Mouse (Mus musculus): Measurements from ENCODE around the gene Pard3.
A peak's percentile ranks its signal among the peaks of the same experiment; 100 is the strongest.

Gene Pard3

GRCm38 (mm10) chr8:127087434-127087833 lies 23.7 kb downstream of the Pard3 start:
- no peak for DNase-seq

- DNase-seq: no peak
Observed at GRCm38 (mm10) chr8:127088372-127088771, 24.7 kb downstream of the Pard3 start.

- no peak for DNase-seq
Observed at GRCm38 (mm10) chr8:127089021-127089420, 25.3 kb downstream of the Pard3 start.

- no peak for DNase-seq
Observed at GRCm38 (mm10) chr8:127090435-127090834, 26.7 kb downstream of the Pard3 start.

- no peak for DNase-seq
Observed at GRCm38 (mm10) chr8:127091936-127092335, 28.2 kb downstream of the Pard3 start.

- no peak for DNase-seq
Observed at GRCm38 (mm10) chr8:127092383-127093112, 28.9 kb downstream of the Pard3 start.

GRCm38 (mm10) chr8:127093113-127093426 lies 29.4 kb downstream of the Pard3 start:
- no peak for DNase-seq

GRCm38 (mm10) chr8:127095763-127096162 lies 32.1 kb downstream of the Pard3 start:
- DNase-seq: no peak

GRCm38 (mm10) chr8:127099439-127100090 lies 35.9 kb downstream of the Pard3 start:
- no peak for DNase-seq

GRCm38 (mm10) chr8:127103256-127103655 lies 39.6 kb downstream of the Pard3 start:
- no peak for DNase-seq

- no peak for DNase-seq
Observed at GRCm38 (mm10) chr8:127104616-127105015, 40.9 kb downstream of the Pard3 start.

- DNase-seq: no peak
Observed at GRCm38 (mm10) chr8:127107928-127108327, 44.2 kb downstream of the Pard3 start.

GRCm38 (mm10) chr8:127113209-127113608 lies 49.5 kb downstream of the Pard3 start:
- no peak for DNase-seq

GRCm38 (mm10) chr8:127115837-127116236 lies 52.1 kb downstream of the Pard3 start:
- no peak for DNase-seq

GRCm38 (mm10) chr8:127118373-127118861 lies 54.7 kb downstream of the Pard3 start:
- DNase-seq: no peak

- no peak for DNase-seq
Observed at GRCm38 (mm10) chr8:127123391-127123790, 59.7 kb downstream of the Pard3 start.

- DNase-seq: no peak
Observed at GRCm38 (mm10) chr8:127124795-127125194, 61.1 kb downstream of the Pard3 start.

- no peak for DNase-seq
Observed at GRCm38 (mm10) chr8:127125686-127126683, 62.3 kb downstream of the Pard3 start.

GRCm38 (mm10) chr8:127128781-127129396 lies 65.2 kb downstream of the Pard3 start:
- DNase-seq: no peak

GRCm38 (mm10) chr8:127134327-127134726 lies 70.6 kb downstream of the Pard3 start:
- no peak for DNase-seq

GRCm38 (mm10) chr8:127136201-127136600 lies 72.5 kb downstream of the Pard3 start:
- no peak for DNase-seq

- DNase-seq: no peak
Observed at GRCm38 (mm10) chr8:127136781-127137180, 73.1 kb downstream of the Pard3 start.

- DNase-seq: peak in 1 of 2 experiments; percentile 26
Observed at GRCm38 (mm10) chr8:127139154-127139553, 75.5 kb downstream of the Pard3 start.
